Mouse (Mus musculus) G1E-ER4 (cell line): Measurements from ENCODE around the gene Sfmbt1. TPM values are rescaled to one million over a fixed set of nuclear protein-coding genes. Genes with fewer than 3 reads are reported as not detected.

ENCODE experiments used
- GATA1 ChIP-seq: IDR thresholded peaks from one replicate; pipeline ENCODE4 v1.8.0; 2012; ENCODE audit warnings: low read length, inconsistent platforms
- polyA plus RNA-seq: library from polyadenylated mRNA; stranded (reverse); fragments of >175 nt; gene quantifications from 2 replicates; pipeline ENCODE4 v1.2.3, GENCODE M21; 2012

The Sfmbt1 gene
- polyA plus RNA-seq = 2.2 and 2.3 TPM in 2 replicates

DNA sequence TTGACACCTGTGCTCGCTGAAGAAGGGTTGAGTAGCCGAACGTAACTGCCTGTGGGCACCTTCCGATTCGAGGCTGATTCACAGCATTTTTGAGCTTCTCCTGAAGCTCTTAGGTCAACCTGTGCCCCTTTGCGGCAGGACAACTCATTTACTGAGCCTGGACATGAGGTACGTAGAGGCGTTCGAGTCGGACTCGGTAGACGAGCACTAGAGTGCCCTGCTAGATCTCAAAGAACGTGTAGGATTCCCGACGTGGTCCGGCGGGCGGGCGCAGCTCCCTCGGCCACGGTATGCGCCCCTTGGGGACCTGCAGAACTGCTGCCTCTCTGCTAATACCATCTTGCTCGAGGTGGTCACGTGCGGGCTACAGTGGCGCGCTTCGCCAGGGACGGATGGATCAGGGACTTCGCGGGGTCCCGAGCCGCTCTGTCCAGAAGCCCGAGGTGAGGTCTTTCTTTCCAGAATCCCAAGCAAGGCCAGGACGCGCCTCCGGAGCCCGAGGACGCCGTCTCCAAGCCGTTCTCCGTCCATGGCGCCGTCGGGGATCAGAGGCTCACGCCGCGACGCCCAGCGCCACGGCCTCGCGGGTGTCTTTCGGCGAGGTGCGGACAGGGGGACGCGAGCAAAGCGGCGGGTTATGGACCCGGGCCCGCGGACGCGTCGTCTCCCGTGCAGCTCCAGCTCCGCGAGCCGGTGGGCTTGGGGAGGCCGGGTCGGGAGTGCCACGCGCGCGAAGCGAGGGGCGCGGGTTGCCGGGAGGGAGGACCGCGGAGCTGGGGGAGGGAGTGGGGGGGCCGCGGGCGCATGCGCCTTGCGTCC lies at the start of gene Sfmbt1:
Gene Sfmbt1 (plus strand): TSS at position 51 of the 819 bp plus-strand sequence.
- TF ChIP-seq GATA1 = no peak

GRCm38 (mm10) chr14:30666061-30666460 lies 48.6 kb upstream of the Sfmbt1 start:
- no peak for TF ChIP-seq GATA1

GRCm38 (mm10) chr14:30666604-30667003 lies 48.0 kb upstream of the Sfmbt1 start:
- no peak for TF ChIP-seq GATA1

GRCm38 (mm10) chr14:30670161-30670560 lies 44.5 kb upstream of the Sfmbt1 start:
- TF ChIP-seq GATA1 = no peak

DNA sequence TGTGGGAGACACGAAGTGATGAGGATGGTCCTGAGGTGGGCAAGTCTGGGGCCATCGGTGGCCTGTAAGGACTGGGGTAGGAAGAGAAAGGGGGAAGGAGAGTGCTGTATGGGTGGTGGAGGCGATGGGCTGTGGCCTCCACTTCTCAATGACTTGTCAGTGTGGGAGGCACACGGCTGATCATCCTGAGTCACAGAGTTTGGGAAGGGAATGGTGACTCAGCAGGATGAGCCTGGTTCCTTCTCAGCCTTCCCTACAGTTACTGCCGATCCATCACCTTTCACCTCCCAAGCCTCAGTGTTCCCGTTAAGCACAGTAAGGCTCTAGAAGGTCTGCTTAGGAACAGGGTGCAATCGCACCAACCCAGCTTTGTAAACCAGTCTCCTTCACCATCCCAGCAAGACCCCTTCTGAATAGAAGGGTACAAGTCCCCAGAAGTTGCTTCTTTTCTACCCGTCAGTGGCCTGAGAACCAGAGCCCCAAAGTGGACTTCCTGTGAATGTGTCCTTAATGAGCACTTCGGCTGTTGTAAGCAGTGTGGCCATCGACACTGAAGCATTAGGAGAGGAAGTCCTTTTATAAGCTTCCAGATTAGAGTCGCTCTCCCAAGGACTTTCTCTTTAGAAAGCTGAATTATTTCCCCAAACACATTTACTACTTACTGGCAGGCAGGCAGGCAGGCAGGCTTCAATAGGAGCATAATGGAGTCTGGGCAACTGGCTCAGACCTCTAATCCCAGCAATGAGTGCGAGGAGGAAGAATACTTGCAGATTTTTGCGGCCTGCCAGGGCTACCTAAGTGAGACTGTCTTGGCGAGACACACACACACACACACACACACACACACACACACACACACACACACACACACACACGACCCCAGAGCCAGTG lies 43.3 kb upstream of the Sfmbt1 start:
- TF ChIP-seq GATA1 = no peak

GRCm38 (mm10) chr14:30671986-30672312 lies 42.7 kb upstream of the Sfmbt1 start:
- no peak for TF ChIP-seq GATA1

GRCm38 (mm10) chr14:30674947-30675346 lies 39.7 kb upstream of the Sfmbt1 start:
- TF ChIP-seq GATA1 = no peak

DNA sequence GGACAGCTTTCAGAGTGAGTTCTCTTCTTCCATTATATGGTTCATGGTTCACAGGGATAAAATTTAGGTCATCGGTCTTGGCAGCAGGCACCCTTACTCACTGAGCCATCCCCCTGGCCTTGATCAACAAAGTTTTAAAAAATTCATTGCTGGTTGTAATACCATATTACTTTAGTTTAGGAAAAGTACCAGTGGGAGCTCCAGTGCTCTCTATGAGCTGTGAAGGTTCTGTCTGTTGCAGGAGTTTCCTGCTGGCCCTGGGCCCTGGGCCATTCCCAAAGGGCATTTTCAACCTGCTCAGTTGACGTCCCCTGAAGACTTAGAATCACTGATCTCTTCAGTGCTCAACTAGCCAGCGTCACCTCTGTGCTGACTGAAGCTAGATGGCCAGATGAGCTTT lies 32.5 kb upstream of the Sfmbt1 start:
- TF ChIP-seq GATA1 = no peak

DNA sequence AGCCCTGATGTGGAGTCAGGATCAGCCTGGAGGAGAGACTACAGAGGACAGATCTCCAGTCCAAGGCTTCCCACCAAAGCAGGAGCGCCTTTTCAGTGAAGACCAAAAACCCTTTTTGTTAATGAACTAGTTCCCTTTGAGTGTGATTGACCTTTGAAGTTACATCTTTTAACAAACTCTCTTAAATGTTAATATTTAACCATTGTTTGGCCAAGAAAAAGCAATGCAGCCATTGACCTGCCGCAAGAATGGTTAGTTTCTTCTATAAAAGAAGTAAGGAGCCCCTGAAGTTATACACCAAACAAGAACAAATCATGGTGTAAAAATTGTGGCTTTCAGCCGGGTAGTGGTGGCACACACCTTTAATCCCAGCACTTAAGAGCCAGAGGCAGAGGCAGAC lies 24.0 kb upstream of the Sfmbt1 start:
- TF ChIP-seq GATA1 = no peak

- TF ChIP-seq GATA1 = no peak
Observed at GRCm38 (mm10) chr14:30692439-30692838, 22.2 kb upstream of the Sfmbt1 start.

DNA sequence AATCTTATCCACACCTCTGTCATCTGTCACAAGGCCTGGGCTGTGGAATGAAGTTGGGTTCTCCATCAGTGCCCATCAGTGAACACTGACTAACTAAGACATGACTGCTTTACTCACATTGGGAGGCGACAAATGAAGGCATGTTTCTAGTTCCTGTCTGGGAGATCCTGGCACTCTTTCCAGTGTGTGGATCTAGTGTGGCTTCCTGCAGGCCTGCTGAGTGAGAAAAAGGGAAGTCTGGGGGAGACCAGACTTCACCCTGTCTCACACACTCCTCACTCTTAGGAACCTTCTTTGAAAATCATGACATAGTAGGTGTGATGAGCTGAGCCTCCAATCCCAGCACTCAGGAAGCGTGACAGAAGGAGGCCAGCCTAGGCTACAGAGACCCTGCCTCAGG lies 19.9 kb upstream of the Sfmbt1 start:
- TF ChIP-seq GATA1 = no peak

GRCm38 (mm10) chr14:30695609-30696008 lies 19.0 kb upstream of the Sfmbt1 start:
- no peak for TF ChIP-seq GATA1

DNA sequence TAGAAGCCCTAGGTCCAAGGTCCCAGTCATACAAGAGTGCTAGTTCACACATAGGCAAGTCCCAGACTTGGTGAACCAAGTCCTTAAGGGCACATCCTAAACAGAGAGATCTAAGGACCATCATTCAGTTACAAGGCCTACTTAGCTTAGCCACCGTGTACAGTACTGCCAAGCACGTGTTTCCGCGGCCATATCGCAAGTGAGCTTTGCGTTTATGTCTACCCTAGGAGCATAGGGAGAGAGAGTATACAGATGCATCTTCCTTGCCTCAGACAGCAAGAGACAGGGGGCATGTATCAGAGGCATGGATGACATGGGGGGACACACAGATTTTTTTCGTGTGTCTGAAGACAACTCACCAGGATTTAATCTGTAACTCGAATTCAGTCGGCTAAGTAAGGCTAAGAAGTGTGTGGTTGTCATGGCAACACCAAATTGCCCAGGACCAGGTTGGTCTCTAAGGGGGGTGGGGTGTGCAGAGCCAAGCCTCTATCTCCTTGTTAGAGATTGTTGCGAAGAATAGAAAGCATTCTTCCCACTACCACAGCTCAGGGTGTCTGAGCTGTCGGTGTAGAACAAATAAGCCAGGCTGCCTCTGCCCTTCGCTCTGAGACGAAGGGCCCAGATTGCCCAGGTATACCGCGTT lies 17.1 kb upstream of the Sfmbt1 start:
- TF ChIP-seq GATA1 = no peak

- TF ChIP-seq GATA1 = no peak
Observed at GRCm38 (mm10) chr14:30699656-30700055, 15.0 kb upstream of the Sfmbt1 start.

DNA sequence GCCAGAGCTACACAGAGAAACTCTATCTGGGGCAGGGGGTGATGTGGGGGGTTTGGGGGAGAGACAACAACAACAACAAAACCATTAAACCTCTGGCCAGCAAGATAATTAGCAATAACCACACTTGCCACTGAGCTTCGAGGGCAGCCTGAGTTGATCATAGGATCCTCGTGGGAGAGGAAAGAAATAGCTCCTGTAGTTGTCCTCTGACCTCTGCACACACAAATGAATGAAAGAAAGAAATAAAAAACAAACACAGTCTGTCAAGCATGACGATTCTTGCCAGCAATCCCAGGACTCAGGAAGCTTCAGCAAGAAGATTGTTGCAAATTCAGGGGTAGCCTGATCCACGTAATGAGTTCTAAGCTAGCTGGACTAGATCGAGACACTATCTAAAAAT lies 12.1 kb upstream of the Sfmbt1 start:
- no peak for TF ChIP-seq GATA1

DNA sequence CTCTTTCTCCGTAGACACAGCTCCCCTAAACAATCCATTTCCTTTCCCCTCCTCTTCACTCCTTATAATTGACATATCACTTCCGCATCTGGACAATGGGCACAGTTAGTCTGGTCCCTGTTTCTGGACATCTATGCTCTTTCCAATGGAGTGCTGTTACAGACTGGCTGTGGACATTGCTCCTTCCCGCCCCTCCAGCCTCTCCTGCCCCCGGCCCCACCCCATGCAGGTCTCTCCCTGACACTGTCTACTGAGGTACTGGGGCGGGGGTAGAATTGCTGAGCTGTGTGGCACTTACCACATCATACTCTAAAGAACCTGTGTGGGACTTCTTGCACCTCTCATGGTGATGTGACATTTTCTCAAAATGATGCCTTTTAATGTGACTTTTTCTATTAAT lies 11.6 kb upstream of the Sfmbt1 start:
- TF ChIP-seq GATA1 = no peak
